ENCODE assay signal across 15 mouse cellular contexts in genomic region chr17:27997212-27997611, GRCm38 (mm10).
DNase-seq lines count a peak whose midpoint lies in the region; ATAC-seq lines count a peak whose summit lies in the region.
"Had no signal": no experiment of that assay in that cellular context is flagged by ENCODE, and none has a peak within 500 bp of the region (broad histone marks: within the 10 kb centered on the region; RNA-seq: fewer than 3 reads in every experiment).

No protein-coding gene starts in this region.

- H3K4me2 ChIP-seq in forebrain, embryonic 12.5 days: no peak overlapping the region
- H3K4me2 ChIP-seq: embryonic facial prominence, embryonic 15.5 days; stomach, embryonic 15.5 days had no signal

- H3K27ac ChIP-seq in heart, embryonic 10.5 days: no peak overlapping the region
- H3K27ac ChIP-seq in forebrain, embryonic 12.5 days: no peak overlapping the region
- H3K27ac ChIP-seq: gastrocnemius, adult 2 months; macrophage; stomach, embryonic 15.5 days had no signal

- WGBS in heart, embryonic 10.5 days: 76% methylated on average over 12 of the region's 12 CpGs
- 88% methylated on average over 12 of the region's 12 CpGs for WGBS in forebrain, embryonic 12.5 days

- intact Hi-C loops in heart, postnatal 10 days (cut with DNase I): no loop called here

- ATAC-seq in forebrain, embryonic 12.5 days (ENCODE audit: low FRiP score): no peak
- ATAC-seq in granulocyte monocyte progenitor cell, adult 5-6 weeks (replicated peaks; ENCODE audit: poor library complexity, severe bottlenecking): no peak
- ATAC-seq: Patski had no signal

- no peaks in the 10 kb centered on the region for H3K27me3 ChIP-seq in heart, embryonic 10.5 days (ENCODE audit: insufficient read depth, poor library complexity, severe bottlenecking)
- no peaks in the 10 kb centered on the region for H3K27me3 ChIP-seq in forebrain, embryonic 12.5 days
- H3K27me3 ChIP-seq: embryonic facial prominence, embryonic 15.5 days; Patski; stomach, embryonic 15.5 days had no signal

- no peaks in the 10 kb centered on the region for H3K9me3 ChIP-seq in heart, embryonic 10.5 days
- H3K9me3 ChIP-seq in forebrain, embryonic 12.5 days: no peaks in the 10 kb centered on the region
- H3K9me3 ChIP-seq: embryonic facial prominence, embryonic 15.5 days; stomach, embryonic 15.5 days had no signal

- no peak overlapping the region for H3K9ac ChIP-seq in forebrain, embryonic 12.5 days
- H3K9ac ChIP-seq: embryonic facial prominence, embryonic 15.5 days; stomach, embryonic 15.5 days had no signal

- peak; percentile 28 to 35 for DNase-seq in heart, postnatal 10 days
- DNase-seq in heart, embryonic 10.5 days (ENCODE audit: low spot score): no peak
- DNase-seq in CD4-positive helper T cell, adult 2 months (ENCODE audit: low read depth, low spot score): peak; percentile 76
- DNase-seq in frontal cortex, postnatal 36 days (ENCODE audit: low spot score in 2 of 2): peak; percentile 73 to 85
- DNase-seq in right cerebral cortex, postnatal 14 days: peak; percentile 59
- DNase-seq in urinary bladder, adult 18-20 months (ENCODE audit: low spot score in 2 of 2): no peak
- DNase-seq: cerebellum, adult 8-10 months; gastrocnemius, adult 2 months; kidney, adult 18-20 months had no signal

- H3K4me3 ChIP-seq in heart, embryonic 10.5 days: no peak overlapping the region
- H3K4me3 ChIP-seq in forebrain, embryonic 12.5 days (replicated peaks): no peak overlapping the region
- H3K4me3 ChIP-seq: embryonic facial prominence, embryonic 15.5 days; gastrocnemius, adult 2 months; stomach, embryonic 15.5 days had no signal

- peaks cover 33% of the 10 kb centered on the region for H3K36me3 ChIP-seq in heart, embryonic 10.5 days
- H3K36me3 ChIP-seq in forebrain, embryonic 12.5 days (replicated peaks): peaks cover 30% of the 10 kb centered on the region

- peaks cover 27% of the 10 kb centered on the region for H3K4me1 ChIP-seq in heart, embryonic 10.5 days
- H3K4me1 ChIP-seq in forebrain, embryonic 12.5 days: peaks cover 17% of the 10 kb centered on the region

Comparison
In these comparisons a context has a peak if more than half of its experiments do, and no peak if none do; other contexts are left out.
1. DNase-seq: peak in heart, postnatal 10 days (2 of 2), CD4-positive helper T cell, adult 2 months (single experiment), frontal cortex, postnatal 36 days (2 of 2) and right cerebral cortex, postnatal 14 days (single experiment); none in heart, embryonic 10.5 days (single experiment) and urinary bladder, adult 18-20 months (0 of 2).